Mouse (Mus musculus) lung, postnatal 14 days (tissue): ENCODE data around the gene Hdac5.

Experiments
- DNase-seq: peaks from one replicate; pipeline ENCODE4 v3.0.0; 2021

Gene Hdac5

DNA sequence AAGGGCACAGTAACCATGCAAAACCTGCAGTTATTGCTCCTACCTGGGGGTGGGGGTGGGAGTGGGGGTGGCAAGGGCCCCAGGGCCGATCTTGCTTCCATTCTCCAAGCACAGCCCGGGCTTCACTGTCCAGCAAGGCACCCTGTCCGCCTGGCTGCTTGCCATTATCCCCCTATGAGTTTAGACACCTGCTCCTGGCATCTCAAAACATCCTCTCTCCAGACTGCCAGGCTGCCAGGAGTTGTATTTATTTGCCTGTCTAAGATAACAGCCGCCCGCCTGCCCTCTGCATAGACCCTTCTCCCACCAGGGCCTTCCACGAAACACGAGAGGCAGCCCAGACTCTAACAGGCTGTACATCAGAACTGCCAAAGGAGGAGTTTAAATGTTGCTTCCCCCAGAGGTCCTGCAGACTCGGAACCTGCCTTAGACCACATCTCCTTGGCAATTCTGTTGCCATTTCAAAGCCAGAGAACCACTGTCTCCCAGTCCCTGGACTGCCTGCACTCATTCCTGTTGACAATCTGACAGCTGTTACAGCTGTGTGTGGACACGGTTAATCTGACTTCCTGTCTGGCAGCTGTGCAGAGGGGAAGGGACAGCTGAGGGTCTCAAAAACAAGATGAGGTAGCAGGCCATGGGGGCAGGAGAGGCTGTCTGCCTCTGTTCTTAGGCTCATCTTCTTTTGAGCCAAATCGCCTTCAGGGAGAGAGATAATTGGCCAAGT lies 15.4 kb downstream of the Hdac5 start:
- DNase-seq: no peak

DNA sequence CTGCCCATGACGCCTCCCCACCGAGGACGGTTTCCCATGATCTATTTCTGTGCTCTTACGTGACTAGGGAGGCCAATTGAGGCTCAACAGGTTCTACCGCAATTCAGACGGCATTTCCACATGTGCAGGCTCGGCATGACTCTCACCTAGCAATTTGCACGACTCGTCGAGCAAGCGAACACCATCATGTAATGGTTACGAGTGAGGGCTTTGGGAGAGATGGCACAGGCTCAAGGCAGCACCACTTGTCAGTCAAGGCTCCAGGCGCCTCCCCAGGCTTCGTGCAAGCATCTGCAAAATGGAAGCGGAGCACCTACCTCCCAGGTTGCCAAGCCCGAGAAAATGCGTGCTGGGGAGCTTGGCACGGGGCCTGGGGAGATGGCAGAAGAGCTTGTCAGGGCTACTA lies 18.0 kb downstream of the Hdac5 start:
- no peak for DNase-seq

DNA sequence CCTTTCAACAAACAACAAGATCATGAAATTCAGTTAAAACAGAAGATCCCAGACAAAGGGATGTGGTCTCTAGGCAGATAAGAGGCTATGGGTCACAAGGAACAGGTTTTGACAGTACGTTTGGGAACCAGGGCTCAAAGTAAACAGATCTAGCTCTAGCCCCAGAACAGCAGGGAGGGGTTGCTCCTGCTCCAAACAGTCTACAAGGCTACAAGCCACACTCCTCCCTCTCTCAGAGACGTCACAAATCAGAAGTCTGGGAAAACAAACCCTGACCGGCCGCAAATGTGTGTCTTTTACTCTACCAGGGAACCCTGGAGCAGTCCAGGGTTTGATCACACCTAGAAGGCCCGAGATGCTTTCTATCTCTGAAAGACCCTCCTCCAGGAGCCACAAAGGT lies 19.0 kb downstream of the Hdac5 start:
- no peak for DNase-seq

DNA sequence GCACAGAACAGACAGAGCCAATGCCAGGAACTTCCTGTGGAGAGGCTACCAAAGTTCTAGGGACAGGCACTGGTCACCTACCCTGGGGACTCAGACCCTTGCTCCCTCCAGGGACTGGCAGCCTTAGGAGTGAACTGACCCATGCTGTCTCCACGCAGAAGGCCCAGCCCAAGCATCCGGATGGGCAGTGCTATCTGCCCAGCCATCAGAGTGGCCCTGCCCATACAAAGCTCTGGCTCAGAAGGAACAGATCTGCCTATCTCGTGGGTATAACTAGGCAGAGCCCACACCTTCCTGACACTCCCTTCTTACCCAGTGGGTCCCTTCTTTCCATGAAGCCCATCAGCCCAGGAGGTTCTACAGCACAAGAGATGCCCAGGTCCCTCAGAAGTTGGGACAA lies 19.8 kb downstream of the Hdac5 start:
- no peak for DNase-seq

DNA sequence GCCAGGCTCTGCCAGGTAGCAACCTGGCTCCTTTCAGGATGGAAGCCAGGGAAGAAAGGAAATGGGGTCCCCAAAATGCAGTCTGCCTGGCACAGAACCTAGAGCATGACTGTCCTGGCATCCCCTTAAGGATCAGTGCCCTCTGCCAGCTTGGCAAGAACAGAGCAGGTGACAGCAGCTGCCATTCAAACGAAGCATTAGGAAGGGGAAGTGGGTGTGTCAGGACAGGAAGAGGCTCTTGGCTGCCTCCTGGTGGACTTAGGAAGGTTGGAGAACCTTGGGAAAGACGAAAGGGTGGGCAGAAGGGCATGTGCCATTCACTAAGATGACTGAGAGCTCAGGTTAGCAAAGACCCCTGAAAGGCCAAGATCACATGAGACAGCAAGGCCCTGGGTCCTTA lies 20.2 kb downstream of the Hdac5 start:
- DNase-seq: no peak

DNA sequence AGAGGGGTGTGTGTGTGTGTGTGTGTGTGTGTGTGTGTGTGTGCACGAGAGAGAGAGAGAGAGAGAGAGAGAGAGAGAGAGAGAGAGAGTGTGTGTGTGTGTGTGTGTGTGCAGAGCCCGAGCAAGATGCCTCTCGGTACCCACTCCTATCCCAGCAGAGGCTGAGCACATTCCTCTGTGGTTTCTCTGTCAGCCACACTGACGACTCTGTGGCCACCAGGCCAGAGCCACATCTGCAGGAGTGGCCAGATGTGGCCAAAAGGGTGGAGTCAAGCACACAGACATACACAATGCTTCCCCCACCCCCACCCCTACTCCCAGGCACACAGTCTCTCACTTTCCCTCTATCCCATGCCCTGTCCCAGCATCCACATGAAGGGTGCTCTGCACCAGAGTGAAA lies 21.1 kb downstream of the Hdac5 start:
- no peak for DNase-seq

DNA sequence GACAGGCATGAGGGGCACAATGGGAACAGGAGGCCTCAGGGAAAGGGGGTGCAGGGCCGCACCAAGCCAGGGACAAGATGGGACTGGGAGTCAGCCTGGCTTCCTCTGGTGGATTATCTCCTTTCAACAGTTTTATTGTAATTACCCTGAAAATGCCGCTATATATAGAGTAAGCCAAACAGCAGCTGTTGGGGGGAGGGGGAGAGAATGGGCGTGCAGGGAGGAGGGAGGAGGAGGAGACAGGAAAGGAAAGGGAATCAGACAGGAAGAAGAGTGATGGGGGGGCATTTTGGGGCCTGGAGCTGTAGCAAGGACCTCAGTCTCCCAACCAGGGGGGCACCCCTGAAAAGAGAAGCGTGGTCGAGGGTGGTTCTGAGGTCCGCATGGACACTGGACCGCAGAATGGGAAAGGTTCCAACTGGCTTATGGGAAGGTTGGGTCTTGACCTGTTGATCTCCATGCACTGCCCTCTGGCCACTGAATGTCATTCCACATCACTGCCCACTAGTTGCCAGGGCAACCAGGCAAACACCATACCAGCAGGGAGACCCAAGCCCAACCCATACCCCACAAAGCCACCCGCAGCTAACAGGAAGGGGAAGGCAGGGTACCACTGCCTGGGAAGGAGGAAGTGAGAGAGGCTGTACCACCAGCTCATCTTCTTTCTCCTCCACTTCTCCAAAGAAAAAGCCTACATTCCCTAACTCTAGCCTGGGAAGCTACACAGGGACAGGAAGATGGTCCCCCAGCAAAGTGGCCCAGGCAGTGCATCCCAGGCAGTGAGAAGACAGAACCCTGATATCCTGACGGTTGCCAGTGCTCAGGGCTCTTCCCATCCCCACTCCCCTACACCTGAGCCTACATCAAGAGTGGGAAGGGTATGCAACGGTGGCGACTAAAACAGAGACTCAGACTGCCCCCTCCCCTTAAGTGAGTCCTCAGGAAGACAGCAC lies 21.9 kb downstream of the Hdac5 start:
- DNase-seq: no peak

DNA sequence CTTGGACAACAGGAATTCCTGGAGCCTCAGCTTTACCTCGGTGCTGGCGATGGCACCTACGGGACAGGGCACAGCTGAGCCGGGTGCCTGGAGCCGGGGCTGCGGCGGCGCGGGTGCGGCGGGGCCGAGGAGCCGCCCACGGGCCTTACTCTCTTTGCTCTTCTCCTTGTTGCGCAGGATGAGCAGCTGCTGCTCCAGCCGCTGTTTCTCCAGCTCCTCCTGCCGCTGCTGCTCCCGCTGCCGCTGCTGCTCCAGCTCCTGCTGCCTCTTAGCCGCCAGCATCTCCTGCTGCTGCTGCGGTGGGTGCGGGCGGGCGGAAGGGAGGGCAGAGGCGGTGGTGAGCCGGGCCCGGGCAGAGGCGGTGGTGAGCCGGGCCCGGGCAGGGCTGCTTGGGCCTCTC lies 23.5 kb downstream of the Hdac5 start:
- no peak for DNase-seq

DNA sequence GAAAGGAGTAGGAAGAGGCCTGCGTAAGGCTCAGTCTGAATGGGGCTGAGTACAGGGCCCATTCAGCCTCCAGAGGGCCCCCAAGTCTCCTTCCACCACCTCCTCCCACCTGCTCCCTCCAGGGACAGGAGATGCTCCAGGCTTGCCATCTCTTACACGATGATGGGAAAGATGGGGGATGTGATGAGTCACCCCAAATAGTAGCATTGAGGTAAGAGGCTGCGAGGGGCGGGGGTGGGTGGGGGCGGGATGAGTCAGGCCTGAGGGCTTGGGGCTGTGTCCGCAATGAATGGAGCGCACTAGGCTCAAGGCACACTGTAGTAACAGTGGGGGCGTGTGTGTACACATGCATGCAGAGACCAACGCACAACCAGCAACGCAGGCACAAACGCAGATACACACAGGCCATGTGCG lies 28.6 kb downstream of the Hdac5 start:
- DNase-seq: no peak

DNA sequence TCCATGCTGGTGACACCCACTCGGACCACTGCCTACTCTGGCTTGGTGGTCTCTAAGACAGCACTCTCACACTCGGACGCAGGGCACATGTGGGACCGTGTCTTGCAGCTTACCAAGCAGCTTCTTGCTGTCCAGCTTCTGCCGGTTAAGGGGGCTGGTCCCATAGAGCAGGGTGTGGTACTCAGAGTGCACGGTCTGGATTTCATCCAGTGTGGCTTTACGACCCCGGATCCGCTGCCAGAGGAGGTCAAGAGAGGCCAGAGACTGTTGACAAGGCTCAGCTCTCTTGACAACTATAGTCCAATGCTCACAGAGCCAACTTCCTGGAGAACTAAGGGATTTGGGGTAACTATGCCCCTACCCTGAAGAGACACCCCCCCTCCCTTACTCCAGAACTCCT lies 30.1 kb downstream of the Hdac5 start:
- no peak for DNase-seq

DNA sequence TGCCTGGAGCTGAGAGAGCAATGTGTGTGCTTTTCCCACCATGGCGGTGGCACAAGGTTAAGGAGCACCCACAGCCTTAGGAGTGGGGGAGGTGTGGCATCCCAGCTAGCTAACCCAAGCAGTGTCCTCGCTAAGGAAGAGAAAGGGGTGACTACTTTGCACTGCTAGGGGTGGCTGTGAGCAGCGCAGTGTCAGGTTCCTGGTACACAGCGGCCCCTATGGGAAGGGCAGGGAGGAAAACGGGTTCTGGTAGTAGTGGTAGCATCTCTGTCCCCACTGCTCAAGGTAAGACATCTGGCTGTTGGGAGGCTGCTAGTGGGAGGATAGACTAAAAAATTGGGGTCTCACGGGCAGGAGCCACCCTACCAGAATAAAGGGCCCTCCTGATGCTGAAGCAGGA lies 31.7 kb downstream of the Hdac5 start:
- DNase-seq: no peak

DNA sequence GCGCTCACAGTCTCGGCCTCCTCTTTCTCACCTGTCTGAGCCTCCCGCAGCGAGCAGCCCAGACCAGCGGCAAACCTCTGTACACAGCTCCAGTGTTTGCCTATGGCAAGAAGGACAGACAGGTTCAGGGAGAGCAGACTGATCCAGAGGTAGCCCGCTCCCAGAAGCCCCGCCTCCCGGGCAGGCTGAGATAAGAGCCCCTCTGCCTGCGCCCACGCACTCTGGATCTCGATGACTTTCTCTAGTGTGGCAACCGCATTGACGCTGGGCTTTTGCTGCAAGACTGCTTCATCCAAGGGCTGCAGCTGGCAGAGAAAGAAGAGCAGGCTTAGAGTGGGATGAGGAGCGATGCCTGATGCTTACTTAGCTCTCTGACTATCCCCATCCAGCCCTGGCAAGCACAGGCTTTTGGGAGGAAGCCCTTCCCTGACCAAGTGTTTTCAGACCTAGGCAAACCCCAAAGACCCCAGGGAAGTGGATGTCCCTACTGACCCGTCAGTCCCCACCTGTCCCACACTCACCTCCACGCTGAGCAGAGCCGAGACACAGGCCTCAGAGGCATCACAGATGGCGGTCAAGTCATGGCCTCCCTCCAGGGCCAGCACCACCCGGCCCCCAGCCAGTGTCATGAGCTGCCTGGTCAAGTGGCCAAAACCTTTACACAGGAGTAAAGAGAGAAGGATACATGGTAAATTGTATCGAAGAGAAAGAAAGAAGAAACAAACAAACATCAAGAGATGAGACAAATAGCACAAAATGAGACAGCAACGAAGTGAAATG lies 33.8 kb downstream of the Hdac5 start:
- DNase-seq: no peak

DNA sequence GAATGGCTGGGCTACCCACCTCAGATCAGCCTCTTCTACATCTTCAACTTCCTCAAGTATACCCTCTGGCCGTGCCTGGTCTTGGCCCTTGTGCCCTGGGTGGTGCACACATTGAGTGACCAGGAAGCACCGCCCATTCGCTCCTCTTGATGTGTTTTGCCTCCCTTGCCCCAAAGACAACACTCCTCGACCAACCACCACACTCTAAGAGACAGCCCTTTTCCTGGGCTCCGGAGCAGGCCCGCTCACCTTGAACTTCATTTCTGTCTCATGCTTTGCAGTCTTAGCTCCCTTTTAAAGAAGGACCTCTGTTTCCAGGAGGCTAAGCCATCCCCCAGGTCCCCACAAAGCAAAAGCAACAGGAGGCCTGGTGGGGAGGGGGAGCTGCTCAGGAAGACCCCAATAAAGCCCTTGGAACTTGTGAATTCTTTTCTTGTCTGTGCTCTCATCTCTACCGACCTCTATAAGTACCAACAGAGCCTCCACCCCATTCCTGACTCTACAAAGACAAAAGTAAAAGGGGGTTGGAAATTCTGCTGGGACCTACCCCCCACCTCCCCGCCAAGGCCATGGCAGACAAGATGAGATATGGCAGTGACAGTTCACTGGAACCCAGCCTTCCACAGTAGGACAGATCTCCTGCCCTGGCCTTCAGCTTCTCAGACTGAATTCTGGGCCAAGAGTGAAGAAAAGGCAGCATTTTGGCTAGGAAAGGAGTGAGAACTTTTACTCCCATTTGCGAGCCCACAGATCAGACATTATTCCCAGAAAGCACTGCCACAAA lies 36.1 kb downstream of the Hdac5 start:
- DNase-seq: no peak

DNA sequence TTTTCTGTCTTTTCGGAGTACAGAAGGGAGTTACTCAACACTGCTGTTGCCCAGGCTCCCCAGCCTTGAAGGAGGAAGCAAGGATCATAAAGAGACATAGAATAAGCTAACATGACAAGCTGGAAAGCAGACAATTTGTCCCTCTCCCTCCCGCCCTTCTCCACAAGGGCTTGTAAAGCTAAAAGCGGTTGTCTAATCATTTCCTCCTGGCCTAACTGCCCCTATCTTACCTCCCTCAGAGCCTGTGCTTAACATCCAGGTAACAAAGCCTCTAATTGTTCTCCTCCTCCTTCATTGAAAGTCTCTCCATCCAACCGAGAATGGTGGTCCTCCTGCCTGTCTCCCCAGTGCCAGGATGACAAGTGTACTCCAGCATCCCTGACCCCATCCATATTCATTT lies 39.1 kb downstream of the Hdac5 start:
- DNase-seq: no peak

DNA sequence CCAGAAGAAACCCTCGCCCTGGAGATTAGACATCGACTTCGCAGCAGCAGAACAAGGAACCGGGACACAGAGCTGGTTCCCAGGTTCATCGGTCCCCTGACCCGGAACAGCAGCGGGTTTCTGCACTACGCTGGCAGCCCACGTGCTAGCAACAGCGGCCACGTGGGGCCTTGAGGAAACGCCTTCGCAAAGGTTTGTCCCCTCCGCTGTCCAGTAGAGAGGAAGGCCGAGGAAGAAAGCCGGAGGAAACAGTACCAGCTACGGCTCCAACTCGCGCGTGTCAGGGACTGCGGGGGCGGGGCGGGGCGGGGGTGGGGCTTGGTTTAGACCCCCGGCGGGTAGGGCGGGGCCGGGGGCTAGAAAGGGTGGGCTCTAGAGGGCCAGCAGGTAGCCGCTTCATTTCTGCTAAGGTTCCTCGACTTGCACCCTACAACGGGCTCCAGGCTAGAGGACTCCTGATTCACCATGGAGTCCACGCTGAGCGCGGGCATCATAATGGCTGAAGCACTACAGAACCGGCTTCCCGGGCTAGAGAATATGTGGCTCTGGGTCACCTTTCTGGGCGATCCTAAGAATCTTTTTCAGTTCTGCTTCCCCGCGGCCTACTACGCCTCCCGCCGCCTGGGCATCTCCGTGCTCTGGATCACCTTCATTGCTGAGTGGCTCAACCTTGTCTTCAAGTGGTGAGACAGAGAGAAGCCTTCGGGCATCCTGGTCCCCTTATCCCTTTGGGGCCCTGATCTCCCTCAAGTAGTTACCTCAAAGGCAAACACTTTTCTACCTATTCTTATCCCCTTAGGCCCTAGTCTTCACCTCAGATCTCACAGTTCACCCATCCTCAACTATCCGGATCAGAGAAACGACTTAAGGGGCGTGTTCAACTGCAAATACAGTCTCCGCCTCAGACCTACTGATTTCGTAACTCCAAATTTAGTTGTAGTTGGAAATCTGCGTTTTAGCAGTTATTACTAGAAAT lies 40.2 kb downstream of the Hdac5 start, which contains the start of gene G6pc3:
TSS of gene G6pc3 (plus strand) at position 160 of the 976 bp plus-strand sequence.
- DNase-seq: peak; percentile 89

DNA sequence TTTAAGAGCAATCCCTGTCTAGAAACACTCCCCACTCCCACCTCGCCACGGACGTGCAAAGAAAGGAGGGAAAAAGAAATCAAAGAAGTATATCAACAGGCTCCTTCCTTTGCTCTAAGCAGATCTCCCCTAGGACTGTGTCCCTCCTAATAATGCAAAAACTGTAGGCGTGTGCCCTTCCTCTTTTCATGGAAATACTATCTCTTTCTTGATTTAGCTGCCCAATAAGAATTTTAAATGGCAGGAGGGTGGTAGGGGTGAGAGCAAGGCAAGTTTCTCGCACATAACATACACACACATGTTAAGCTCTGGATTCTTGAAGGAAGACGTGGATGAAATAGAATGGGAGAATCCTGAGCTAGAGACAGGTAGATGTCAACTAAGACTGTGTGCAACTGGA lies 41.0 kb downstream of the Hdac5 start:
- no peak for DNase-seq

DNA sequence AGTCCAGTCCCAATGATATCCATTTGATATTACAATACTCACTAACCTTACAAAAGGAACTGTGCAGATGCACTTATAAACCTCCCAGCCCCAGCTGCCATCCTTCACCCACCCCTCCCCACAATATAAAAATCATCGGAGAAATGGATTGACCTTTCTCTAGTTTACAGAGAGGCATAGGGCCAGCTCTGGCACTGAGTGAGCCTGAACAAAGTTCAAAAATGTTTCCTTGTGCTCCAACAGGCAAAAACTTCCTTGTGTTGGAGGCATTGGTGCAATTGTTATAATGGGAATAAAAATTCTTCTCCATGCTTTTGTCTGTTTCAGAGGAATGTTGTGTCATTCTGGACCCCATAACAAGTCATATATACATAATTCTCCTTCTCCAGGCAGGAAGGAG lies 43.7 kb downstream of the Hdac5 start:
- no peak for DNase-seq

DNA sequence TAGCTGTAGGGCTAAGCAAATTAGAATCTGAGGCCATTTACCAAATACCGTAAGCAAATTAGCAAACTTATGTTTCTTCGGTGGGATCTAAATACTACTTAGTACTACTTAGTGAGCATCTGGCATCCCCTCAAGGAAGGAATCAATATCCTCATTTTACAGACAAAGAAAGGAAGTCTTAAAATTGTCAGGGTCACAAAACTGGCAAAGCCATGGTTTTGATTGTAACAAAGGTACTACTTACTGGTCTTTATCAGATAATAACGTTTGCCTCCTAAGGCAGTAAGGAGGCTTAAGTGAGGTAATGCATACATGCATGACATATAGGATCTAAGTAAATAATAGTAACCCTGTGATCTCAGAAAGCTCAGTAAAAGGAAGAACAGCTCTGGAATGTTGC lies 44.3 kb downstream of the Hdac5 start:
- no peak for DNase-seq

DNA sequence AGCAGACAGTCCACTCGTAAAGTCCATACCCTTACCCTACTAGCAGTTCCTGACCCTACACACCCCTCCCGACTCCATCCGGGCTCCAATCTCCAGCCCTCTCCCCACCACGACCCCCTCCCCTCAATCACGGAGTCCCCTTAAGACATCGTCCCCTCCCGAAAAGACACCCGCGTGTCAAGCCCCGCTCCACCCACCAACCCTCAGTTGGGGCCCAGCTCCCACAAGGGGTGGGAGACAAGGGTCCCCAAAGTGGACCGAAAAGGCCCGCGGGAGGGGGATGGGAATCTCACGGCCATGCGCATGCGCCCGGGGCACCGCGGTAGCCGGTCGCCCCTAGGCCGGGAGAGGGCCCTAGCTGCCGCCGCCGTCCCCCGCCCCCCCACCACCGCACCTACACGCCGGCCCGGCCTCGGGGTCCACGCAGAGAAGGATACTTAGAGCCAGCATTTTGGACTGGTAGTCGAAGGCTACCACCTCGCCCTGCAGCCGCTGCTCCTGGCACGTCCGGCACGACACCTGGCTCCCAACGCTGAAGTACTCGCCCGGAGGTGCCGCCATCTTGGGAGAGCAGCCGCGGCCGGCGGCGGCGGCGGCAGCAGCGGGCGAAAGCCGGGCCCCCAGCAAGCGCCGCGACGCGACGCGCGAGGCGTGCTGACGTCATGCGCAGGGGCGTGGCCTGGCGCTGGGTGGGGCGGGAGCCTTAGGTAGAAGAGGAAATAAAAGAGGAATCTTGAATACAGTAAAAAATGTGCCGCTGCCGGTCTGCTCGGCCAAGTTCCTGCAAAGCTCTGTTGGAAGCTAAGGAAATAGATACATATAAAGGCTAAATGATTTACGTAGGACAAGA lies 45.1 kb downstream of the Hdac5 start, which contains the start of gene Lsm12:
TSS of gene Lsm12 (minus strand) at position 651 of the 850 bp plus-strand sequence.
- DNase-seq: peak; percentile 99

DNA sequence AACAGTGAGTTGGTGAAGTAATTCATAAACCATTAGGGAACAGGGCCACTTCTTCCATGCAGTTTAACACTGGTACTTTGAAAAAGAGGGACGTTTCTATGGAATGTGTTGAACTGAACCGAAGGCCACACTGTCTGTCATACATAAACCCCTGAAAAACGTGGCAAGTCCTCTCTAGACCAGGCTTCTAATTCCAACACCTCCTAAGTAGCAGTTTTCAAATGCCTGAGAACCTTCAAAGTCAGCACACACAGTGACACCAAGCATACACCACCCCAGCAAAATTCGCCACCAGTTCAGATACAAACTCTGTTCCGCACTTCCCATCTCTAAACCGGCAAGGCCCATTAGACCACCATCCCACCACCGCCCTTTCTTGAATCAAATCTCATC lies 45.7 kb downstream of the Hdac5 start:
- no peak for DNase-seq
